Mouse (Mus musculus) testis, adult 2 months (tissue): ENCODE measurements around the gene Atp6v1fnb.

Experiments
- CTCF ChIP-seq: fragments of 200-500 bp; IDR thresholded peaks from 2 replicates; pipeline ENCODE4 v1.5.1; 2012; ENCODE audit warnings: low read depth, mild to moderate bottlenecking, inconsistent platforms, low read length, moderate library complexity; ENCODE audit not compliant: control insufficient read depth, insufficient read depth, insufficient replicate concordance
- POLR2A ChIP-seq: fragments of 200-500 bp; IDR thresholded peaks from 2 replicates; pipeline ENCODE4 v1.6.1; 2012; ENCODE audit warnings: low read depth, mild to moderate bottlenecking, inconsistent platforms, low read length, moderate library complexity; ENCODE audit not compliant: control insufficient read depth

DNA sequence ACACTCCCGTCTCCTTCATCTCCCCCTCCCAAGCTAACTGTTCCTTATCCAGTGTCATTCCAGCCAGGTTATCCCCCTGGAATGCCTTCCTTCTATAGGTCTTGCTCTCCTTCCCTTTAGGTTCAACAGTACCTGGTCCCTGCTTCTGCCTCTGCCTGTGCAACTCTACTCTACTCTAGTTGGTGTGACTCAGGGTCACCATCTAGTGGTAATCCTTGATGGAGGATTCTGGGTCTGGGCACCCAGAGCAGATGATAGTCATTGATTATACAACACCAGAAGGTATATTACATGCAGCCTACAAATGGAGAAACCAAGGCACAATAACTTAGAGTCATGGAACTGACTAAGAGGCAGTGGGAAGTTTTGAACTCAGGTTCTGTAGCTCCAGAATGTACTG is 30.4 kb downstream of the Atp6v1fnb start:
- TF ChIP-seq POLR2A (no peak), CTCF (no peak)
